Comparison of ENCODE assay signal across 17 mouse cellular contexts in the genomic region with DNA sequence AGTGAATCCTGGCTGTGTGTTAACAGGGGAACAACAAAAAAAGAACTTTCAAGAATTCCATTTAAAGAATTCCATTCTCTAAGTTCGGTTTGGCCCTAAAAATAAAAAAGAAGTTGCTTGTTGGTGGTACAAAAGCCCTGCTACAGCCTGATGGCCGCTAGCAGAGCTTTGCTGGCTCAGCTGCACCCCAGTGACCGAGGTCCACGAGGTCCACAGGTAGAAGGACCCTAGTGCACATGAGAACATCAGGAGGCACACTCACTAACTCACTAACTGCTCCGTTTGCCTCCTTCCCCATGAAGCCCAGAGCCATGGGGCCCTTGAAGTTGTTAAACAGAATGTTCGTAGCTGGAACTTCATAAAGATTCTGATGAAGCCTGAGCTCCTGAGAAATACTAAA. TPM values are rescaled to one million over a fixed set of nuclear protein-coding genes. Genes with fewer than 3 reads are reported as not detected.
DNase-seq lines count a peak whose midpoint lies in the region; ATAC-seq and TF ChIP-seq lines count a peak whose summit lies in the region.
"Had no signal": no experiment of that assay in that cellular context is flagged by ENCODE, and none has a peak within 500 bp of the region (broad histone marks: within the 10 kb centered on the region; RNA-seq: fewer than 3 reads in every experiment).

No protein-coding gene starts in this region.

- H3K27me3 ChIP-seq in heart, embryonic 11.5 days (ENCODE audit: control insufficient read depth, insufficient read depth, low read length), result no peaks in the 10 kb centered on the region
- H3K27me3 ChIP-seq in kidney, embryonic 15.5 days, result no peaks in the 10 kb centered on the region
- no peaks in the 10 kb centered on the region for H3K27me3 ChIP-seq in kidney, embryonic 16.5 days (ENCODE audit: insufficient read depth, low read length)
- no peaks in the 10 kb centered on the region for H3K27me3 ChIP-seq in stomach, embryonic 16.5 days (ENCODE audit: control insufficient read depth, insufficient read depth, low read length)
- no peaks in the 10 kb centered on the region for H3K27me3 ChIP-seq in stomach, postnatal 0 days (ENCODE audit: control insufficient read depth, insufficient read depth, low read length)
- H3K27me3 ChIP-seq in forebrain, embryonic 14.5 days (replicated peaks; ENCODE audit: control insufficient read depth, insufficient read depth, low read length), result no peaks in the 10 kb centered on the region
- H3K27me3 ChIP-seq: heart, embryonic 12.5 days; midbrain, embryonic 13.5 days had no signal

- no peak overlapping the region for H3K4me3 ChIP-seq in heart, embryonic 11.5 days (ENCODE audit: low read depth, low read length)
- no peak overlapping the region for H3K4me3 ChIP-seq in kidney, embryonic 15.5 days (replicated peaks)
- H3K4me3 ChIP-seq in kidney, embryonic 16.5 days (ENCODE audit: low read length), result no peak overlapping the region
- H3K4me3 ChIP-seq in stomach, embryonic 16.5 days (replicated peaks; ENCODE audit: low read length), result no peak overlapping the region
- H3K4me3 ChIP-seq in stomach, postnatal 0 days (ENCODE audit: low read depth, low read length), result no peak overlapping the region
- H3K4me3 ChIP-seq in forebrain, embryonic 14.5 days (ENCODE audit: low read depth, low read length), result no peak overlapping the region
- H3K4me3 ChIP-seq: heart, embryonic 12.5 days; midbrain, embryonic 13.5 days had no signal

- no peak for ATAC-seq in heart, embryonic 11.5 days (replicated peaks; ENCODE audit: insufficient number of reproducible peaks, low FRiP score, low TSS enrichment)
- no peak for ATAC-seq in kidney, embryonic 15.5 days (replicated peaks; ENCODE audit: low FRiP score)
- ATAC-seq in kidney, embryonic 16.5 days (ENCODE audit: low FRiP score, low TSS enrichment), result no peak
- no peak for ATAC-seq in stomach, embryonic 16.5 days (ENCODE audit: insufficient read depth, low FRiP score)
- no peak for ATAC-seq in stomach, postnatal 0 days (ENCODE audit: low FRiP score, low TSS enrichment)
- no peak for ATAC-seq in forebrain, embryonic 14.5 days
- ATAC-seq: forebrain, postnatal 0 days; midbrain, embryonic 13.5 days had no signal

- H3K4me2 ChIP-seq in heart, embryonic 11.5 days, result no peak overlapping the region
- no peak overlapping the region for H3K4me2 ChIP-seq in kidney, embryonic 15.5 days
- H3K4me2 ChIP-seq in kidney, embryonic 16.5 days (replicated peaks; ENCODE audit: low read depth, low read length), result no peak overlapping the region
- no peak overlapping the region for H3K4me2 ChIP-seq in stomach, embryonic 16.5 days (ENCODE audit: low read depth, low read length)
- H3K4me2 ChIP-seq in stomach, postnatal 0 days (replicated peaks; ENCODE audit: low read depth), result no peak overlapping the region
- no peak overlapping the region for H3K4me2 ChIP-seq in forebrain, embryonic 14.5 days (ENCODE audit: low read length)
- H3K4me2 ChIP-seq: heart, embryonic 12.5 days; midbrain, embryonic 13.5 days had no signal

- H3K27ac ChIP-seq in heart, embryonic 11.5 days (ENCODE audit: low read depth, low read length), result no peak overlapping the region
- peak overlapping the region; percentile 7; the same call in 1 of the 2 replicates for H3K27ac ChIP-seq in kidney, embryonic 15.5 days
- H3K27ac ChIP-seq in kidney, embryonic 16.5 days (ENCODE audit: low read length), result no peak overlapping the region
- H3K27ac ChIP-seq in stomach, embryonic 16.5 days (ENCODE audit: low read length), result peak overlapping the region; percentile 2; the same call in 1 of the 2 replicates
- no peak overlapping the region for H3K27ac ChIP-seq in stomach, postnatal 0 days (replicated peaks)
- no peak overlapping the region for H3K27ac ChIP-seq in forebrain, embryonic 14.5 days (ENCODE audit: low read depth, low read length)
- H3K27ac ChIP-seq: midbrain, embryonic 13.5 days had no signal

- WGBS in heart, embryonic 11.5 days (ENCODE audit: insufficient replicate concordance), result 73% methylated on average over 6 of the region's 6 CpGs
- 64% methylated on average over 6 of the region's 6 CpGs for WGBS in kidney, embryonic 15.5 days
- 59% methylated on average over 6 of the region's 6 CpGs for WGBS in kidney, embryonic 16.5 days
- 70% methylated on average over 6 of the region's 6 CpGs for WGBS in stomach, embryonic 16.5 days
- WGBS in stomach, postnatal 0 days, result 69% methylated on average over 6 of the region's 6 CpGs
- WGBS in forebrain, embryonic 14.5 days, result 71% methylated on average over 6 of the region's 6 CpGs

- no peak for TF ChIP-seq CTCF in stomach, postnatal 0 days (IDR thresholded peaks at IDR 0.05; ENCODE audit: low read depth)

- H3K9ac ChIP-seq in heart, embryonic 11.5 days (ENCODE audit: low read depth, low read length), result no peak overlapping the region
- H3K9ac ChIP-seq in kidney, embryonic 15.5 days, result no peak overlapping the region
- no peak overlapping the region for H3K9ac ChIP-seq in kidney, embryonic 16.5 days (replicated peaks; ENCODE audit: low read length)
- H3K9ac ChIP-seq in stomach, embryonic 16.5 days (ENCODE audit: low read length), result 0 out of 2 replicates have a peak overlapping the region, but pooled peaks have one; percentile 2
- H3K9ac ChIP-seq in stomach, postnatal 0 days (ENCODE audit: low read length), result no peak overlapping the region
- no peak overlapping the region for H3K9ac ChIP-seq in forebrain, embryonic 14.5 days (ENCODE audit: low read length)
- H3K9ac ChIP-seq: forebrain, postnatal 0 days; heart, embryonic 12.5 days; midbrain, embryonic 13.5 days had no signal

- 0 out of 2 replicates have a peak, but pooled peaks cover 2% of the 10 kb centered on the region for H3K36me3 ChIP-seq in heart, embryonic 11.5 days (ENCODE audit: control insufficient read depth, insufficient read depth, low read length)
- peaks cover 10% of the 10 kb centered on the region for H3K36me3 ChIP-seq in kidney, embryonic 15.5 days
- peaks cover 9% of the 10 kb centered on the region for H3K36me3 ChIP-seq in kidney, embryonic 16.5 days (ENCODE audit: insufficient read depth, low read length)
- no peaks in the 10 kb centered on the region for H3K36me3 ChIP-seq in stomach, embryonic 16.5 days (ENCODE audit: control insufficient read depth, insufficient read depth, low read length)
- H3K36me3 ChIP-seq in stomach, postnatal 0 days (ENCODE audit: control insufficient read depth, insufficient read depth, low read length), result no peaks in the 10 kb centered on the region
- H3K36me3 ChIP-seq in forebrain, embryonic 14.5 days (ENCODE audit: control insufficient read depth, insufficient read depth, low read length), result no peaks in the 10 kb centered on the region

- no peak for TF ChIP-seq EP300 in stomach, postnatal 0 days (optimal IDR thresholded peaks at IDR 0.05)

- H3K9me3 ChIP-seq in heart, embryonic 11.5 days (replicated peaks; ENCODE audit: control insufficient read depth, low read length), result no peaks in the 10 kb centered on the region
- no peaks in the 10 kb centered on the region for H3K9me3 ChIP-seq in kidney, embryonic 15.5 days (replicated peaks)
- H3K9me3 ChIP-seq in kidney, embryonic 16.5 days (ENCODE audit: low read length), result no peaks in the 10 kb centered on the region
- H3K9me3 ChIP-seq in stomach, embryonic 16.5 days (replicated peaks; ENCODE audit: control insufficient read depth, low read length), result no peaks in the 10 kb centered on the region
- H3K9me3 ChIP-seq in stomach, postnatal 0 days (ENCODE audit: control insufficient read depth, low read length), result no peaks in the 10 kb centered on the region
- H3K9me3 ChIP-seq in forebrain, embryonic 14.5 days (replicated peaks; ENCODE audit: control insufficient read depth, low read length), result no peaks in the 10 kb centered on the region
- H3K9me3 ChIP-seq: heart, embryonic 12.5 days; midbrain, embryonic 13.5 days had no signal

- peak; percentile 86 for DNase-seq in heart, adult 11 months
- DNase-seq in stomach, postnatal 0 days (ENCODE audit: low spot score), result no peak
- DNase-seq in forebrain, embryonic 14.5 days (ENCODE audit: low spot score), result no peak
- DNase-seq: B cell, adult 2 months; cerebellum, adult 11-12 months; cerebellum, postnatal 36 days; forebrain, postnatal 0 days; gastrocnemius, postnatal 14 days; lung, adult 2 months; right cerebral cortex, postnatal 25 days; thymus, postnatal 4 days had no signal

- peaks cover 36% of the 10 kb centered on the region for H3K4me1 ChIP-seq in heart, embryonic 11.5 days (ENCODE audit: control insufficient read depth, insufficient read depth, low read length)
- peaks cover 90% of the 10 kb centered on the region for H3K4me1 ChIP-seq in kidney, embryonic 15.5 days
- H3K4me1 ChIP-seq in kidney, embryonic 16.5 days (ENCODE audit: insufficient read depth, low read length), result peaks cover 62% of the 10 kb centered on the region
- H3K4me1 ChIP-seq in stomach, embryonic 16.5 days (ENCODE audit: control insufficient read depth, insufficient read depth, low read length), result peaks cover 59% of the 10 kb centered on the region
- peaks cover 4% of the 10 kb centered on the region for H3K4me1 ChIP-seq in stomach, postnatal 0 days (replicated peaks; ENCODE audit: control insufficient read depth, insufficient read depth)
- H3K4me1 ChIP-seq in forebrain, embryonic 14.5 days (ENCODE audit: control insufficient read depth, insufficient read depth, low read length), result no peaks in the 10 kb centered on the region; the same call in 1 of the 2 replicates

RNA-seq across cellular contexts. Expression of a gene that starts 14.0 kb away (rescaled TPM):
- polyA plus RNA-seq in heart, embryonic 11.5 days (2014; fragmentation: Nextera tagmentation; extraction: Ambion mirVana), result 21.6 and 23.1 TPM in 2 replicates
- 31.3 and 32.0 TPM in 2 replicates for polyA plus RNA-seq in kidney, embryonic 15.5 days (2015; fragmentation: Nextera tagmentation; extraction: Ambion mirVana)
- polyA plus RNA-seq in kidney, embryonic 16.5 days (2015; fragmentation: Nextera tagmentation; extraction: Ambion mirVana), result 24.6 and 27.2 TPM in 2 replicates
- 10.5 and 13.6 TPM in 2 replicates for polyA plus RNA-seq in stomach, embryonic 16.5 days (2015; fragmentation: Nextera tagmentation; extraction: Ambion mirVana)
- polyA plus RNA-seq in stomach, postnatal 0 days (2015; fragmentation: Nextera tagmentation; extraction: Ambion mirVana), result 15.6 and 18.0 TPM in 2 replicates
- 12.1 and 12.2 TPM in 2 replicates for polyA plus RNA-seq in forebrain, embryonic 14.5 days (2014; fragmentation: Nextera tagmentation; extraction: Ambion mirVana)

RNA-seq across cellular contexts. Expression of a gene that starts 59.2 kb away (rescaled TPM):
- 71.8 and 75.2 TPM in 2 replicates for polyA plus RNA-seq in heart, embryonic 11.5 days (2014; fragmentation: Nextera tagmentation; extraction: Ambion mirVana)
- polyA plus RNA-seq in kidney, embryonic 15.5 days (2015; fragmentation: Nextera tagmentation; extraction: Ambion mirVana), result 0.90 and 1.7 TPM in 2 replicates
- polyA plus RNA-seq in kidney, embryonic 16.5 days (2015; fragmentation: Nextera tagmentation; extraction: Ambion mirVana), result 0.27 and 0.71 TPM in 2 replicates
- polyA plus RNA-seq in stomach, embryonic 16.5 days (2015; fragmentation: Nextera tagmentation; extraction: Ambion mirVana), result 0.41 and 5.2 TPM in 2 replicates
- 0.17 TPM in 1 of 2 replicates, not detected in the other for polyA plus RNA-seq in stomach, postnatal 0 days (2015; fragmentation: Nextera tagmentation; extraction: Ambion mirVana)
- polyA plus RNA-seq in forebrain, embryonic 14.5 days (2014; fragmentation: Nextera tagmentation; extraction: Ambion mirVana), result 1.1 TPM in 1 of 2 replicates, not detected in the other

Comparison
In these comparisons a context has a peak if more than half of its experiments do, and no peak if none do; other contexts are left out.
1. H3K27ac ChIP-seq: peak in kidney, embryonic 15.5 days (single experiment) and stomach, embryonic 16.5 days (single experiment); none in heart, embryonic 11.5 days (single experiment), kidney, embryonic 16.5 days (single experiment), stomach, postnatal 0 days (single experiment) and forebrain, embryonic 14.5 days (single experiment).
2. RNA of a gene that starts 59.2 kb away (polyA plus RNA-seq): 71.8 to 75.2 TPM in heart, embryonic 11.5 days; 0.41 to 5.2 TPM in stomach, embryonic 16.5 days, 0.90 to 1.7 TPM in kidney, embryonic 15.5 days, 0.27 to 0.71 TPM in kidney, embryonic 16.5 days, 1.1 TPM in forebrain, embryonic 14.5 days and 0.17 TPM in stomach, postnatal 0 days; every median in the first group is over 10 times any median in the second.